Mouse (Mus musculus): ENCODE results near the gene Sept6. TPM values are rescaled to one million over a fixed set of nuclear protein-coding genes. Genes with fewer than 3 reads are reported as not detected.

Sept6 gene
- 3.3 and 3.5 TPM in 2 replicates for polyA plus RNA-seq (2012; rRNA removed)

GRCm38 (mm10) chrX:36991694-36992093 lies at the start of gene Sept6:
Gene Sept6 (minus strand): TSS chrX:36991794.

GRCm38 (mm10) chrX:36902321-36903114 lies 89.1 kb downstream of the Sept6 start, which contains the start of gene Nkrf:
Gene Nkrf (minus strand): TSS chrX:36902899.

GRCm38 (mm10) chrX:36873765-36874164 lies 117.8 kb downstream of the Sept6 start, which contains the start of the genes Ube2a and C330007P06Rik:
Gene Ube2a (plus strand): TSS chrX:36873900.
Gene C330007P06Rik (minus strand): TSS chrX:36874111.

Other genes with a start within 250 kb of the Sept6 start
- 0.37 and 0.49 TPM in 2 replicates for gene Slc25a43, start 248.1 kb downstream of the Sept6 start, polyA plus RNA-seq (2012; rRNA removed)
- gene Slc25a5, start 196.1 kb downstream of the Sept6 start, polyA plus RNA-seq (2012; rRNA removed), result 331 and 391 TPM in 2 replicates
- gene Ube2a, start 117.9 kb downstream of the Sept6 start, polyA plus RNA-seq (2012; rRNA removed), result 15.9 and 20.7 TPM in 2 replicates
- gene C330007P06Rik, start 117.7 kb downstream of the Sept6 start, polyA plus RNA-seq (2012; rRNA removed), result 6.6 and 7.8 TPM in 2 replicates
- 3.2 and 3.3 TPM in 2 replicates for gene Nkrf, start 88.9 kb downstream of the Sept6 start, polyA plus RNA-seq (2012; rRNA removed)
- gene Sowahd, start 57.1 kb upstream of the Sept6 start, polyA plus RNA-seq (2012; rRNA removed), result 0.02 and 0.06 TPM in 2 replicates
- gene Rpl39, start 93.6 kb upstream of the Sept6 start, polyA plus RNA-seq (2012; rRNA removed), result 605 and 630 TPM in 2 replicates
- 16.0 and 16.5 TPM in 2 replicates for gene Upf3b, start 118.5 kb upstream of the Sept6 start, polyA plus RNA-seq (2012; rRNA removed)
- 2.4 and 2.7 TPM in 2 replicates for gene Nkap, start 135.0 kb upstream of the Sept6 start, polyA plus RNA-seq (2012; rRNA removed)
- gene Akap14, start 177.0 kb upstream of the Sept6 start, polyA plus RNA-seq (2012; rRNA removed), result not detected in 2 replicates
- gene Ndufa1, start 199.4 kb upstream of the Sept6 start, polyA plus RNA-seq (2012; rRNA removed), result 175 and 177 TPM in 2 replicates
- 1.7 and 2.0 TPM in 2 replicates for gene Rnf113a1, start 199.5 kb upstream of the Sept6 start, polyA plus RNA-seq (2012; rRNA removed)
- gene Gm9, start 219.2 kb upstream of the Sept6 start, polyA plus RNA-seq (2012; rRNA removed), result 0.03 TPM in 1 of 2 replicates, not detected in the other
- not detected in 2 replicates for gene Rhox1, start 230.5 kb upstream of the Sept6 start, polyA plus RNA-seq (2012; rRNA removed)

All from liver, embryonic 14 days (tissue).